Mouse (Mus musculus) limb, embryonic 14.5 days (tissue): ENCODE data around the gene Fam136a. TPM values are rescaled to one million over a fixed set of nuclear protein-coding genes. Genes with fewer than 3 reads are reported as not detected.

Experiments used
- ATAC-seq: fragments of 200-750 bp; cut with Nextera tagmentation; 2 replicates; pipeline ENCODE4 v1.8.0; 2017; ENCODE audit warnings: low read depth, moderate number of reproducible peaks, moderate TSS enrichment; ENCODE audit not compliant: low FRiP score
- DNase-seq: peaks from one replicate; pipeline ENCODE4 v3.0.0-alpha.2; 2015; ENCODE audit warnings: low spot score
- H3K27ac ChIP-seq: fragments of 300-500 bp; sonication (generic); replicated peaks from 2 replicates; pipeline ENCODE4 v1.5.1; 2014; ENCODE audit warnings: low read depth, mild to moderate bottlenecking, low read length, moderate library complexity, mixed read lengths
- H3K27me3 ChIP-seq: fragments of 300-500 bp; sonication (generic); 2 replicates; pipeline ENCODE4 v1.6.1; 2014; ENCODE audit warnings: low read length, mixed read lengths; ENCODE audit not compliant: control insufficient read depth, insufficient read depth
- H3K36me3 ChIP-seq: fragments of 300-500 bp; sonication (generic); 2 replicates; pipeline ENCODE4 v1.6.1; 2014; ENCODE audit warnings: mild to moderate bottlenecking, low read length, moderate library complexity, mixed read lengths; ENCODE audit not compliant: control insufficient read depth, insufficient read depth
- H3K4me1 ChIP-seq: fragments of 300-500 bp; sonication (generic); 2 replicates; pipeline ENCODE4 v1.6.1; 2014; ENCODE audit warnings: antibody characterized with exemption, low read length, mixed read lengths; ENCODE audit not compliant: control insufficient read depth, insufficient read depth
- H3K4me2 ChIP-seq: fragments of 300-500 bp; sonication (generic); replicated peaks from 2 replicates; pipeline ENCODE4 v1.6.1; 2014; ENCODE audit warnings: low read depth, mild to moderate bottlenecking, low read length, moderate library complexity; ENCODE audit not compliant: severe bottlenecking
- H3K4me3 ChIP-seq: fragments of 300-500 bp; sonication (generic); replicated peaks from 2 replicates; pipeline ENCODE4 v1.5.1; 2014; ENCODE audit warnings: low read length
- H3K9ac ChIP-seq: fragments of 300-500 bp; sonication (generic); 2 replicates; pipeline ENCODE4 v1.6.1; 2014; ENCODE audit warnings: mild to moderate bottlenecking, low read depth, low read length, moderate library complexity; ENCODE audit not compliant: severe bottlenecking
- H3K9me3 ChIP-seq: fragments of 300-500 bp; sonication (generic); 2 replicates; pipeline ENCODE4 v1.6.1; 2016; ENCODE audit warnings: low read length; ENCODE audit not compliant: control insufficient read depth
- POLR2A ChIP-seq: fragments of 200-500 bp; IDR thresholded peaks from 2 replicates; pipeline ENCODE4 v1.8.0; 2012; ENCODE audit warnings: inconsistent platforms, mild to moderate bottlenecking, moderate library complexity, borderline replicate concordance; ENCODE audit not compliant: insufficient read depth, insufficient read length; ENCODE audit errors: extremely low read depth
- WGBS: fragments of 180-500 bp; shearing (Covaris S2); extraction: QIAGEN DNeasy Blood & Tissue Kit; methylation state at CpG from one replicate; pipeline ENCODE4 v1.1.7; 2014; 5-methylcytosine and 5-hydroxymethylcytosine counted together
- polyA plus RNA-seq, 2 experiments: library from polyadenylated mRNA; depleted of rRNA in 1 of 2; stranded (reverse) in 1 of 2; unstranded in 1 of 2; fragments of >200 nt; fragmentation: Nextera tagmentation in 1 of 2; extraction: Ambion mirVana in 1 of 2; gene quantifications; 2 replicates each; pipeline versions ENCODE4 v1.2.1 to v1.2.3; 2012 to 2014

Fam136a gene
- polyA plus RNA-seq, 2 experiments: 51.0 to 109 TPM

GRCm38 (mm10) chr6:86383370-86383769 is 17.9 kb downstream of the Fam136a start:
- DNase-seq (no peak), ATAC-seq (no peak)
- no peak for TF ChIP-seq POLR2A
- H3K27ac ChIP-seq: no peak overlapping the region
- no peak overlapping the region for H3K4me2 ChIP-seq
- H3K36me3 ChIP-seq: peaks cover 41% of the 10 kb centered on the region
- H3K4me1 ChIP-seq: no peaks in the 10 kb centered on the region
- no peaks in the 10 kb centered on the region for H3K9me3 ChIP-seq
- H3K9ac ChIP-seq: no peak overlapping the region
- H3K27me3 ChIP-seq: no peaks in the 10 kb centered on the region
- H3K4me3 ChIP-seq: no peak overlapping the region
- 48% methylated on average over 16 of the region's 16 CpGs for WGBS

- 48% methylated on average over 4 of the region's 4 CpGs for WGBS
- Histone ChIP-seq H3K4me3 (no peak overlapping the region), H3K27ac (no peak overlapping the region), H3K4me1 (no peaks in the 10 kb centered on the region), H3K9ac (no peak overlapping the region), H3K4me2 (no peak overlapping the region), H3K27me3 (no peaks in the 10 kb centered on the region), H3K9me3 (no peaks in the 10 kb centered on the region), H3K36me3 (peaks cover 41% of the 10 kb centered on the region)
- no peak for TF ChIP-seq POLR2A
- ATAC-seq: no peak
- DNase-seq: no peak
These were observed 19.2 kb downstream of the Fam136a start for GRCm38 (mm10) chr6:86384692-86385091.

GRCm38 (mm10) chr6:86385362-86386104 is 20.1 kb downstream of the Fam136a start:
- H3K36me3 ChIP-seq: peaks cover 45% of the 10 kb centered on the region
- no peaks in the 10 kb centered on the region for H3K27me3 ChIP-seq
- DNase-seq: no peak
- TF ChIP-seq POLR2A: no peak
- ATAC-seq: no peak
- no peak overlapping the region for H3K4me2 ChIP-seq
- H3K9me3 ChIP-seq: no peaks in the 10 kb centered on the region
- H3K4me3 ChIP-seq: no peak overlapping the region
- no peaks in the 10 kb centered on the region for H3K4me1 ChIP-seq
- H3K27ac ChIP-seq: no peak overlapping the region
- 83% methylated on average over 5 of the region's 5 CpGs for WGBS
- H3K9ac ChIP-seq: no peak overlapping the region

GRCm38 (mm10) chr6:86387313-86387712 is 21.9 kb downstream of the Fam136a start:
- H3K36me3 ChIP-seq: peaks cover 63% of the 10 kb centered on the region
- H3K9me3 ChIP-seq: no peaks in the 10 kb centered on the region
- H3K4me3 ChIP-seq: no peak overlapping the region
- no peak overlapping the region for H3K4me2 ChIP-seq
- no peak overlapping the region for H3K27ac ChIP-seq
- WGBS: 84% methylated on average over 12 of the region's 12 CpGs
- no peaks in the 10 kb centered on the region for H3K4me1 ChIP-seq
- H3K27me3 ChIP-seq: no peaks in the 10 kb centered on the region
- TF ChIP-seq POLR2A: no peak
- no peak for ATAC-seq
- DNase-seq: no peak
- no peak overlapping the region for H3K9ac ChIP-seq

GRCm38 (mm10) chr6:86388461-86388860 is 23.0 kb downstream of the Fam136a start:
- Histone ChIP-seq H3K27me3 (no peaks in the 10 kb centered on the region), H3K4me2 (no peak overlapping the region), H3K9ac (no peak overlapping the region), H3K4me1 (no peaks in the 10 kb centered on the region), H3K9me3 (no peaks in the 10 kb centered on the region), H3K36me3 (peaks cover 69% of the 10 kb centered on the region), H3K4me3 (no peak overlapping the region), H3K27ac (no peak overlapping the region)
- no peak for ATAC-seq
- 81% methylated on average over 18 of the region's 18 CpGs for WGBS
- TF ChIP-seq POLR2A: no peak
- no peak for DNase-seq
